Mouse (Mus musculus) hindbrain, embryonic 15.5 days (tissue): ENCODE measurements around the gene Dagla. TPM values are rescaled to one million over a fixed set of nuclear protein-coding genes. Genes with fewer than 3 reads are reported as not detected.
A peak's percentile ranks its signal among the peaks of the same experiment; 100 is the strongest.

ENCODE experiments used
- ATAC-seq: fragments of 200-750 bp; cut with Nextera tagmentation; 2 replicates; pipeline ENCODE4 v1.8.0; 2017; ENCODE audit warnings: low read depth, moderate number of reproducible peaks, moderate TSS enrichment; ENCODE audit not compliant: low FRiP score
- H3K27ac ChIP-seq: fragments of 300-500 bp; sonication (generic); replicated peaks from 2 replicates; pipeline ENCODE4 v1.5.1; 2015; ENCODE audit warnings: mild to moderate bottlenecking, inconsistent platforms
- H3K27me3 ChIP-seq: fragments of 300-500 bp; sonication (generic); 2 replicates; pipeline ENCODE4 v1.6.1; 2015; ENCODE audit warnings: control low read depth, inconsistent platforms
- H3K36me3 ChIP-seq: fragments of 300-500 bp; sonication (generic); 2 replicates; pipeline ENCODE4 v1.6.1; 2015; ENCODE audit warnings: control low read depth, inconsistent platforms
- H3K4me1 ChIP-seq: fragments of 300-500 bp; sonication (generic); replicated peaks from 2 replicates; pipeline ENCODE4 v1.6.1; 2015; ENCODE audit warnings: control low read depth, inconsistent platforms
- H3K4me2 ChIP-seq: fragments of 300-500 bp; sonication (generic); 2 replicates; pipeline ENCODE4 v1.6.1; 2015; ENCODE audit warnings: moderate library complexity, mild to moderate bottlenecking, inconsistent platforms
- H3K4me3 ChIP-seq: fragments of 300-500 bp; sonication (generic); 2 replicates; pipeline ENCODE4 v1.5.1; 2015; ENCODE audit warnings: mild to moderate bottlenecking, inconsistent platforms
- H3K9ac ChIP-seq: fragments of 300-500 bp; sonication (generic); 2 replicates; pipeline ENCODE4 v1.6.1; 2015; ENCODE audit warnings: inconsistent platforms
- H3K9me3 ChIP-seq: fragments of 300-500 bp; sonication (generic); 2 replicates; pipeline ENCODE4 v1.6.1; 2016; ENCODE audit warnings: control low read depth, inconsistent platforms
- WGBS: fragments of 180-500 bp; shearing (Covaris S2); methylation state at CpG from one replicate; pipeline ENCODE4 v1.1.7; 2015; 5-methylcytosine and 5-hydroxymethylcytosine counted together
- polyA plus RNA-seq: library from polyadenylated mRNA; unstranded; fragments of >200 nt; fragmentation: Nextera tagmentation; extraction: Ambion mirVana; gene quantifications from 2 replicates; pipeline ENCODE4 v1.2.1, GENCODE M21; 2015

The Dagla gene
- polyA plus RNA-seq, 1 experiment from 2014 or later = 14.3 TPM

GRCm38 (mm10) chr19:10333545-10334252 lies 29.0 kb upstream of the Dagla start:
- no peak overlapping the region for H3K4me2 ChIP-seq
- no peaks in the 10 kb centered on the region for H3K4me1 ChIP-seq
- H3K9ac ChIP-seq = no peak overlapping the region
- 0 out of 2 replicates have a peak, but pooled peaks cover 4% of the 10 kb centered on the region for H3K27me3 ChIP-seq
- ATAC-seq = peak; percentile 83
- no peak overlapping the region for H3K4me3 ChIP-seq
- H3K9me3 ChIP-seq = no peaks in the 10 kb centered on the region
- no peak overlapping the region for H3K27ac ChIP-seq
- no peaks in the 10 kb centered on the region for H3K36me3 ChIP-seq
- 38% methylated on average over 9 of the region's 9 CpGs for WGBS

GRCm38 (mm10) chr19:10331706-10332105 lies 27.0 kb upstream of the Dagla start:
- Histone ChIP-seq H3K27ac (no peak overlapping the region), H3K9me3 (no peaks in the 10 kb centered on the region), H3K4me2 (no peak overlapping the region), H3K27me3 (0 out of 2 replicates have a peak, but pooled peaks cover 4% of the 10 kb centered on the region), H3K36me3 (no peaks in the 10 kb centered on the region), H3K9ac (no peak overlapping the region), H3K4me1 (no peaks in the 10 kb centered on the region), H3K4me3 (no peak overlapping the region)
- ATAC-seq = no peak
- 64% methylated on average over 4 of the region's 4 CpGs for WGBS

GRCm38 (mm10) chr19:10329033-10329432 lies 24.4 kb upstream of the Dagla start:
- Histone ChIP-seq H3K9ac (no peak overlapping the region), H3K36me3 (no peaks in the 10 kb centered on the region)

GRCm38 (mm10) chr19:10326609-10327008 lies 21.9 kb upstream of the Dagla start:
- Histone ChIP-seq H3K27me3 (no peaks in the 10 kb centered on the region), H3K27ac (no peak overlapping the region), H3K9ac (no peak overlapping the region), H3K4me1 (0 out of 2 replicates have a peak, but pooled peaks cover 5% of the 10 kb centered on the region), H3K4me2 (no peak overlapping the region), H3K9me3 (no peaks in the 10 kb centered on the region), H3K36me3 (no peaks in the 10 kb centered on the region), H3K4me3 (no peak overlapping the region)
- WGBS = 53% methylated on average over 3 of the region's 3 CpGs
- ATAC-seq = no peak

More at GRCm38 (mm10) chr19:10329033-10329432, 24.4 kb upstream of the Dagla start:
- no peaks in the 10 kb centered on the region for H3K9me3 ChIP-seq
- no peak overlapping the region for H3K4me3 ChIP-seq
- H3K27ac ChIP-seq = no peak overlapping the region
- ATAC-seq = no peak
- WGBS = 86% methylated on average over 8 of the region's 8 CpGs
- 0 out of 2 replicates have a peak, but pooled peaks cover 4% of the 10 kb centered on the region for H3K27me3 ChIP-seq
- no peak overlapping the region for H3K4me2 ChIP-seq
- no peaks in the 10 kb centered on the region for H3K4me1 ChIP-seq

- WGBS = 66% methylated on average over 5 of the region's 5 CpGs
Measured at GRCm38 (mm10) chr19:10323860-10324259, 19.2 kb upstream of the Dagla start.

GRCm38 (mm10) chr19:10323362-10323837 lies 18.7 kb upstream of the Dagla start:
- H3K9ac ChIP-seq = no peak overlapping the region
- no peak for ATAC-seq
- H3K4me2 ChIP-seq = no peak overlapping the region
- 0 out of 2 replicates have a peak, but pooled peaks cover 5% of the 10 kb centered on the region for H3K4me1 ChIP-seq
- 14% methylated on average over 9 of the region's 9 CpGs for WGBS
- no peak overlapping the region for H3K27ac ChIP-seq
- no peaks in the 10 kb centered on the region for H3K9me3 ChIP-seq
- no peaks in the 10 kb centered on the region for H3K27me3 ChIP-seq
- H3K36me3 ChIP-seq = no peaks in the 10 kb centered on the region
- no peak overlapping the region for H3K4me3 ChIP-seq

More at GRCm38 (mm10) chr19:10323860-10324259, 19.2 kb upstream of the Dagla start:
- no peak for ATAC-seq
- Histone ChIP-seq H3K36me3 (no peaks in the 10 kb centered on the region), H3K9me3 (no peaks in the 10 kb centered on the region), H3K4me2 (no peak overlapping the region), H3K4me3 (no peak overlapping the region), H3K27ac (no peak overlapping the region), H3K4me1 (0 out of 2 replicates have a peak, but pooled peaks cover 5% of the 10 kb centered on the region), H3K9ac (no peak overlapping the region), H3K27me3 (no peaks in the 10 kb centered on the region)

- no peak overlapping the region for H3K4me2 ChIP-seq
- H3K4me1 ChIP-seq = no peaks in the 10 kb centered on the region
- H3K27me3 ChIP-seq = no peaks in the 10 kb centered on the region
- no peak overlapping the region for H3K27ac ChIP-seq
- no peaks in the 10 kb centered on the region for H3K9me3 ChIP-seq
- no peak overlapping the region for H3K9ac ChIP-seq
- WGBS = 69% methylated on average over 4 of the region's 4 CpGs
- no peaks in the 10 kb centered on the region for H3K36me3 ChIP-seq
- no peak overlapping the region for H3K4me3 ChIP-seq
- ATAC-seq = no peak
Measured at GRCm38 (mm10) chr19:10317795-10318194, 13.1 kb upstream of the Dagla start.

GRCm38 (mm10) chr19:10317358-10317757 lies 12.7 kb upstream of the Dagla start:
- no peak for ATAC-seq
- 89% methylated on average over 2 of the region's 2 CpGs for WGBS

GRCm38 (mm10) chr19:10316956-10317355 lies 12.3 kb upstream of the Dagla start:
- no peaks in the 10 kb centered on the region for H3K4me1 ChIP-seq
- no peaks in the 10 kb centered on the region for H3K9me3 ChIP-seq
- WGBS = 85% methylated on average over 4 of the region's 4 CpGs
- H3K36me3 ChIP-seq = no peaks in the 10 kb centered on the region
- no peak overlapping the region for H3K9ac ChIP-seq
- H3K4me2 ChIP-seq = no peak overlapping the region
- H3K4me3 ChIP-seq = no peak overlapping the region
- no peaks in the 10 kb centered on the region for H3K27me3 ChIP-seq
- no peak for ATAC-seq
- H3K27ac ChIP-seq = no peak overlapping the region

More at GRCm38 (mm10) chr19:10317358-10317757, 12.7 kb upstream of the Dagla start:
- no peak overlapping the region for H3K4me3 ChIP-seq
- no peaks in the 10 kb centered on the region for H3K27me3 ChIP-seq
- H3K9me3 ChIP-seq = no peaks in the 10 kb centered on the region
- H3K4me1 ChIP-seq = no peaks in the 10 kb centered on the region
- H3K9ac ChIP-seq = no peak overlapping the region
- no peak overlapping the region for H3K27ac ChIP-seq
- no peaks in the 10 kb centered on the region for H3K36me3 ChIP-seq
- H3K4me2 ChIP-seq = no peak overlapping the region

GRCm38 (mm10) chr19:10312072-10312471 lies 7.4 kb upstream of the Dagla start:
- Histone ChIP-seq H3K27me3 (no peaks in the 10 kb centered on the region; the same call in 1 of the 2 replicates), H3K4me2 (no peak overlapping the region), H3K4me1 (no peaks in the 10 kb centered on the region), H3K36me3 (no peaks in the 10 kb centered on the region), H3K4me3 (no peak overlapping the region), H3K9ac (no peak overlapping the region), H3K9me3 (no peaks in the 10 kb centered on the region), H3K27ac (no peak overlapping the region)
- no peak for ATAC-seq
- 64% methylated on average over 8 of the region's 8 CpGs for WGBS

GRCm38 (mm10) chr19:10308990-10309389 lies 4.3 kb upstream of the Dagla start:
- no peak overlapping the region for H3K4me2 ChIP-seq
- H3K36me3 ChIP-seq = no peaks in the 10 kb centered on the region
- WGBS = 61% methylated on average over 2 of the region's 2 CpGs
- no peak overlapping the region for H3K4me3 ChIP-seq
- no peaks in the 10 kb centered on the region for H3K9me3 ChIP-seq
- H3K4me1 ChIP-seq = peaks cover 7% of the 10 kb centered on the region
- H3K9ac ChIP-seq = no peak overlapping the region
- no peak overlapping the region for H3K27ac ChIP-seq
- H3K27me3 ChIP-seq = peaks cover 10% of the 10 kb centered on the region
- no peak for ATAC-seq

- WGBS = 34% methylated on average over 6 of the region's 6 CpGs
- ATAC-seq = no peak
- H3K36me3 ChIP-seq = no peaks in the 10 kb centered on the region
- no peak overlapping the region for H3K27ac ChIP-seq
- no peak overlapping the region for H3K4me3 ChIP-seq
- H3K4me1 ChIP-seq = peaks cover 17% of the 10 kb centered on the region
- H3K9me3 ChIP-seq = no peaks in the 10 kb centered on the region
- H3K9ac ChIP-seq = no peak overlapping the region
- peaks cover 10% of the 10 kb centered on the region for H3K27me3 ChIP-seq
- H3K4me2 ChIP-seq = no peak overlapping the region
Measured at GRCm38 (mm10) chr19:10307941-10308340, 3.3 kb upstream of the Dagla start.
